Mouse (Mus musculus) mouse embryonic stem cell (cell line): ENCODE data around the gene Mlst8.
"Not testable (repeated sequence)": the region's sequence is repeated elsewhere in the genome, so short reads cannot be mapped to it uniquely, and the experiment has no call there.

Source experiments
- in situ Hi-C, 2 experiments: fragments of 300-500 bp; cut with MboI; formaldehyde crosslinking; loops; 1 replicate in 1 of 2; 3 replicates in 1 of 2; pipeline ENCODE4 v1.14.3; 2019 to 2020; ENCODE audit warnings: low sequenced_read_pairs in 2 of 2, low pct_unique_long_range_greater_than_20kb in 1 of 2, mixed read lengths in 1 of 2; ENCODE audit not compliant: unreplicated experiment in 1 of 2

The Mlst8 gene

DNA sequence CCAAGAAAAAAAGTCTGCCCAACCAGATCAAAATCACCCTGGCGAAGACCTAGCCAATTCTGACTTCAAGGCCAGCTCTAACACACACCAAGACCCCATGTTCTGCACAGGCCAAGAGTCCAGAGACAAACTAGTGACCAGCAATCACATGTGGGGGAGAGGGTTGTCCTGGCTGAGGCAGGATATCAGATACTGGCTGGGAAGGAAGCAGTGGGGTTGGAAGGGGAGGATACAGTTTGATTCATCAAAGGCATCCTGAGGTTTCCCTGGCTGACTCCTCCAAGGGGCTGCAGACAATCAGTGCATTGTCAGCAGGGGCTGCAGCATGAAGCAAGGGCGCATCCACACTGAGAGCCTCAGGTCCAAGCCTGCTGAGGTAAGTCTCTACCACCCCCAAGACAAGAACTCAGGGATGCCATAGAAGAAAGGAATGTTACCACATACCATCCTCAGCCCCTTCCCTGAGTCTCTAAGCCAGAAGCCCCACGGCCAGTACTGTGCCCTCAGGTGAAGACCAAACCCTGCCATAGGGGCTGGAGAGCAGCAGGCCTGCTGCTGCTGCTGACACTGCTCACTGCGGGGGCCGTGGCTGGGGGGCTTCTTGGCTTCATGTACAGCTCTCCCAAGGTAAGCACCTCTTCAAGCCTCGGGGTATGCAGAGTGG, 5.1 kb downstream of the Mlst8 start, which contains the start of gene Bricd5:
Bricd5 (plus strand) TSS at position 273 of the 664 bp plus-strand sequence.
- in situ Hi-C loops, result no loop called here

GRCm38 (mm10) chr17:24472512-24472911, 6.4 kb downstream of the Mlst8 start:
- in situ Hi-C loops, result no loop called here

GRCm38 (mm10) chr17:24470701-24471527, 8.0 kb downstream of the Mlst8 start:
- in situ Hi-C loops, result no loop called here

GRCm38 (mm10) chr17:24469910-24470602, 8.8 kb downstream of the Mlst8 start, which contains the start of the genes E4f1 and Pgp:
TSS of gene E4f1 (minus strand) at chr17:24470313.
TSS of gene Pgp (plus strand) at chr17:24470392.
- in situ Hi-C loops, result no loop called here

GRCm38 (mm10) chr17:24469336-24469909, 9.5 kb downstream of the Mlst8 start:
- in situ Hi-C loops, result no loop called here

- in situ Hi-C loops, result no loop called here
Measured at GRCm38 (mm10) chr17:24468636-24469246, 10.1 kb downstream of the Mlst8 start.

DNA sequence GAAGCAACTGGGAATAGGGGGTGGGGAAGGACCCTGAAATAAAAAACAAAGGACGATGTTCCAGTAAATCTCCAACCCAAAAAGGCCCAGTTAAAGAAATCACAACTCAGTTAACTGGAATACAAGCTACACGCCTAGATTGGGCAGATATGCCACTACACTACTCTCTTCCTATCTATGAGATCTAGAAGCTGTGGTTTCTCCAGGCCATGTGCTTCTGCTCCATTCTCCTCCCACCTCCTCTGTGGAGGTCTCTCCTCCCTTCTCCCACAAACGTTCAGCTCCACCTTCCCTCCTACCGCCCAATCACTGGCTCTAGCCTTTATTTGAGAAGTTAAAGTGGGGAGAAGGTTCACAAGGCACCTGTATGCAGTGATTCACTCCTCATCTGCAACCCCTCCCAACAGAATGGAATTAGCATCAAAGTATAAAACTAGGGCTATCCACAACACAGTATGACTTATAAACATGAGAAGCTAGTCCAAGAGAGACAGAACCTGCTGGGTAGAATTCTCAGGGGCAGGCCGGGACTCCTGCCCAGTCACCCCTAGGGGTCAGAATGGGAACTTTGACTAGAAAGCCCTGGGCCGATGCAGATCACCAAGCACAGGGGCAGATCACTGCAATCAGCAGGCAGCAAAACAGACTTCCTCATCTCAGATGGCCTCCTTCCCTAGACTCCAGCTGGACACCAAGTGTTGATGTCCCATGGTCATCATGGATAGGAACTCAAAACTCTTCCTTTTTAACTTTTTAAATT, 15.3 kb downstream of the Mlst8 start:
- in situ Hi-C loops, result no loop called here

DNA sequence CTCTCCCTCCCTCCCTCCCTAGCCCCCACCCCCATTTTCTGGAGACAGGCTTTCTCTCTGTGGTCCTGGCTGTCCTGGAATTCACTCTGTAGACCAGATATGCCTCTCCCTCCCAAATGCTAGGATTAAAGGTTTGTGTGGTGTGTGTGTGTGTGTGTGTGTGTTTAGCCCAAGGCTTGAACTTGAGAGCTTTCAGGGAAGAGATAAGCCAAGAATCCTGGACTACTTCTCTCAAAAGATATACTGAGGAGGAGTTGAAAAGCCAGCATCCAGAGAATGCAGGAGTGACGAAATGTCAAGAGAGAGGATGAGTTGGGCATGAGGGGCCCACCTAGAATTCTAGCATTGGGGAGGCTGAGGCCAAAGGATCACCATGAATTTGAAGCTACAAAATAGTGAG, 15.9 kb downstream of the Mlst8 start:
- in situ Hi-C loops, result no loop called here

DNA sequence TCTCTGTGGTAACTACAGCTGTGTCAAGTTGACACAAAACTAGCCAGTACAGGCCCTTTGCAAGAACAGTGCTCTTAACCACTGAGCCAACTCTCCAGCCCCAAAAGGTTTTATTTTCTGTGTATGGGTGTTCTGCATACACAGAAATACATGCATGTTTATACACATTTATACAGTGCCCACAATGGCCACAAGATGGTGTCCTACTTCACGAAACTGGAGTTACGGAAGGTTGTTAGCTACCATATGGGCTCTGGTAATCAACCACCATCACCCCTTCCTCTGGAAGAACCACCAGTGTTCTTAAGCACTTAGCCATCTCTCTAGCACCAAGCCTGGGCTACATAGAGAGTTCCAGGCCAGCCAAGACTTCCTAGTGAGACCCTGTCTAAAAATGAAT, 17.3 kb downstream of the Mlst8 start:
- in situ Hi-C loops, result no loop called here

DNA sequence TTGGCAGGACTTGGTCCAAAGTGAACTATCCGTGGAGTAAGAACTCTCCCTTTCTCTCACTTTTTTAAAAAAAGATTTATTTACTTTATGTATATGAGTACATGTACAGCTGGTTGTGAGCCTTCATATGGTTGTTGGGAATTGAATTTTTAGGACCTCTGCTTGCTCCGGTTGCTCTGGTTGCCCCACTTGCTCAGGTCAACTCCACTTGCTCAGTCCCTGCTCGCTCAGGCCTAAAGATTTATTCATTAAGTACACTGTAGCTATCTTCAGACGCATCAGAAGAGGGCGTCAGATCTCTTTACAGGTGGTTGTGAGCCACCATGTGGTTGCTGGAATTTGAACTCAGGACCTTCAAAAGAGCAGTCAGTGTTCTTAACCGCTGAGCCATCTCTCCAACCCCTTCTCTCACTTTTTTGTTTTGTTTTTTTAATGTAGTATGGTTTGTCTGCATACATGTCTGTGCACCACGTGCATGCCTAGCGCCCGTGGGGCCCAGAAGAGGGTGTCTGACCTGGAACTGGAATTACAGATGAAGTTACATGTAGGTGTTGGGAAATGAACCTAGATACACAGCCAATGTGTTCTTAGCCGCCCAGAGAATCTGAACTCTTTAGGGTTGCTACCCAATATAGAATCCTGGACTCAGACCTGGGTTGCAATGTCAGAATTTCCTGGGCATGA, 23.2 kb downstream of the Mlst8 start:
- in situ Hi-C loops, result not testable (repeated sequence)

DNA sequence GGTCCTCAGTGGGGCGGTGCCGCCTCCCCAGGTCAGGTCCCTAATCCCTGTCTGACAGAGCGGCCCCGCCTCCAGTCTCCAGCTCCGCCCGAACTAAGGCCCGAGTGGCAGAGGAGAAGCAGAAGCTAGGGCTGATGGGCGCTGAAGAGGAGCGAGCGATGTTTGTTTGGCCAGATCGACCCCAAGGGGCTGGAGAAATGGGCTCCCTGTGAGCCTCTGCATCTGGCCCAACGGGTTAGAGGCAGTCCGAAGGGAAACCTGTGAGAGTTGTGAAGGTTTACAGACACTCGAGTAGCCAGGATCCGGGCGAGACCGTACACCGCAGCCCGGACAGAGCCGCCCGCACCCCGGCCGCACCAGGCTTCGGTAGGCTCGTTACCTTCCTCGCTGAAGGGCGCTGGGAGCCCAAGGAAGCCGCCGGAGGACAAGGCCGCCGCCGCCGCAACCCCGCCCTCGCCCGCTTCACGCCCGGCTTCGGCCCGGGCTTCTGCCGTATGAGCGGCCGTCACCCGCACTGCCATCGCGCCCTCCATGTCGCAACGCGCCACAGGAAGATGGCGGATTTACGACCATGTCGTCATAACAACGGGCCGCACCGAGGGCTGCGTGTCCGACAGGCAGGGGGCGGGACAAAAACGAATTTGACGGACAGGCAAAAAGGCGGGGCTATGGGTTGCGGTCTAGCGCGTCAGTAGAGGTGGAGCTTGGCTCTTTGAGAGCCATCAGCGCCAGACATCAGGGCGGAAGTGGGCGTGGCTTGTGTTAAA, 23.9 kb downstream of the Mlst8 start:
- in situ Hi-C loops, result no loop called here

- in situ Hi-C loops, result no loop called here
Measured at GRCm38 (mm10) chr17:24454218-24454755, 24.6 kb downstream of the Mlst8 start.

- in situ Hi-C loops, result no loop called here
Measured at GRCm38 (mm10) chr17:24453372-24453771, 25.5 kb downstream of the Mlst8 start.

GRCm38 (mm10) chr17:24451220-24451619, 27.7 kb downstream of the Mlst8 start:
- in situ Hi-C loops, result no loop called here

- in situ Hi-C loops, result no loop called here
Measured at GRCm38 (mm10) chr17:24449507-24449906, 29.4 kb downstream of the Mlst8 start.

DNA sequence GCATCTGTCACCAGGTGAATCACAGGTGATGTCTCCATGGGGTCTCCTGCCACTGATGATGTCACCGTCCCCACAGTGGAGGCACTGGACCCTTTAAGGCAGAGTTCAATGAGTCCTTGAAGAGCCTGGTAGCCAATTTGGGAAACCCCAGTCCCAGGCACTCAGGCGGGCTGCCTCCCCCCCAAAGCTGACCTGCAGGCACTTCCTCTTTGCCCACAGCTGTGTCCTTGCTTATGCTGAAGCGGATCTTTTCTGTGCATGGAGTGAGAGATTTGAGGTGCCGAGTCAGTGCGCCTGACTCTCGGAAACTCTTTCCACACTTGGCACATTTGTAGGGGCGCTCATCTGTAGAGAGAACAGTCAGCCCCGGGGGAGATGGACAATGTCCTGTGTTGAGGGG, 32.3 kb downstream of the Mlst8 start:
- in situ Hi-C loops, result no loop called here
